8 mouse cellular contexts compared by ENCODE assay signal in the genomic region with DNA sequence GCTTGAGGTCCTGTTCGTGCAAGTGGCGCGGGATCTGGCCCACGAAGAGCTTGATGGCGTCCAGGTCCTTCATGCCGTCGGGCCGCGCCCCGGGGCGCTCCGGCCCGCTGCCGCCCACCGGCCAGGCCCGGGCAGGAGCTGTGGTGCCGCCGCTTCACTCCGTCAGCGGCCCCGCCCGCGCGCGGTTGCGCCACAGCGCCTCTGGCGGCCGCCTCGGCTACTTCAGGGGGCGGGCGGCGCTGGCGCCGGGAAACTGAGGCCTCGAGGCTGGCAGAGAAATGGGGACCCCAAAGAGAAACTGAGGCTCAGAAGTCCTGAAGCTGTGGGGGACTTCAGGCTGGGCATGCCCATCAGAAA. TPM values are rescaled to one million over a fixed set of nuclear protein-coding genes. Genes with fewer than 3 reads are reported as not detected.
DNase-seq lines count a peak whose midpoint lies in the region; ATAC-seq and TF ChIP-seq lines count a peak whose summit lies in the region.

A gene (minus strand): TSS at position 177 of the 357 bp plus-strand sequence.

- H3K27me3 ChIP-seq in heart, embryonic 13.5 days (replicated peaks): peaks cover 52% of the 10 kb centered on the region
- H3K27me3 ChIP-seq in neural tube, embryonic 14.5 days (ENCODE audit: control insufficient read depth, insufficient read depth, low read length): peaks cover 3% of the 10 kb centered on the region; the same call in 1 of the 2 replicates

- H3K9me3 ChIP-seq in heart, embryonic 13.5 days: no peaks in the 10 kb centered on the region
- H3K9me3 ChIP-seq in neural tube, embryonic 14.5 days (ENCODE audit: control insufficient read depth, low read length): no peaks in the 10 kb centered on the region

- no peak within 1 kb of the TSS for H3K27ac ChIP-seq in heart, embryonic 13.5 days (replicated peaks)
- H3K27ac ChIP-seq in neural tube, embryonic 14.5 days (ENCODE audit: low read depth, low read length): peak within 1 kb of the TSS; percentile 81

- H3K4me2 ChIP-seq in heart, embryonic 13.5 days: peak within 1 kb of the TSS; percentile 85
- H3K4me2 ChIP-seq in neural tube, embryonic 14.5 days (ENCODE audit: low read depth, low read length): peak within 1 kb of the TSS; percentile 71

- ATAC-seq in heart, embryonic 13.5 days (ENCODE audit: extremely low read depth, insufficient number of reproducible peaks, low FRiP score, low TSS enrichment): peak; percentile 43; the same call in 1 of the 2 replicates
- peak; percentile 75 for ATAC-seq in neural tube, embryonic 14.5 days (ENCODE audit: low read depth)

- TF ChIP-seq CTCF in lung, adult 2 months (IDR thresholded peaks at IDR 0.05; ENCODE audit: insufficient read depth, low read length): peak; percentile 20; the same call in 1 of the 2 replicates

- H3K9ac ChIP-seq in heart, embryonic 13.5 days: peak within 1 kb of the TSS; percentile 77
- peak within 1 kb of the TSS; percentile 83 for H3K9ac ChIP-seq in neural tube, embryonic 14.5 days (replicated peaks; ENCODE audit: low read depth, low read length)

- peaks cover 18% of the 10 kb centered on the region for H3K36me3 ChIP-seq in heart, embryonic 13.5 days
- peaks cover 11% of the 10 kb centered on the region for H3K36me3 ChIP-seq in neural tube, embryonic 14.5 days (ENCODE audit: control insufficient read depth, insufficient read depth, low read length)

- peaks cover 12% of the 10 kb centered on the region for H3K4me1 ChIP-seq in heart, embryonic 13.5 days
- H3K4me1 ChIP-seq in lung, adult 2 months (ENCODE audit: control insufficient read depth, insufficient read depth, low read length): peaks cover 8% of the 10 kb centered on the region; the same call in 1 of the 2 replicates
- H3K4me1 ChIP-seq in neural tube, embryonic 14.5 days (ENCODE audit: control insufficient read depth, insufficient read depth, low read length): peaks cover 15% of the 10 kb centered on the region

- under 1% methylated on average over 36 of the region's 36 CpGs for WGBS in heart, embryonic 13.5 days
- under 1% methylated on average over 36 of the region's 36 CpGs for WGBS in lung, adult 2 months
- WGBS in neural tube, embryonic 14.5 days: under 1% methylated on average over 35 of the region's 36 CpGs

- TF ChIP-seq POLR2A in lung, adult 2 months (IDR thresholded peaks at IDR 0.05; ENCODE audit: borderline replicate concordance, extremely low read depth, low read depth, low read length): no peak

- peak within 1 kb of the TSS; percentile 55 for H3K4me3 ChIP-seq in heart, embryonic 13.5 days
- peak within 1 kb of the TSS; percentile 66 for H3K4me3 ChIP-seq in lung, adult 2 months (replicated peaks; ENCODE audit: extremely low read depth, low read depth, low read length)
- H3K4me3 ChIP-seq in neural tube, embryonic 14.5 days (ENCODE audit: low read depth, low read length): peak within 1 kb of the TSS; percentile 64

- DNase-seq in CD4-positive helper T cell, adult 2 months (ENCODE audit: low read depth, low spot score): peak; percentile 72
- peak; percentile 70 for DNase-seq in MN1 (ENCODE audit: low spot score)
- peak; percentile 72 to 76 for DNase-seq in cerebellum, postnatal 36 days
- peak; percentile 63 to 73 for DNase-seq in kidney, postnatal 4 days
- peak; percentile 68 for DNase-seq in lung, adult 2 months
- no peak for DNase-seq in gastrocnemius, adult 8-10 months (ENCODE audit: low spot score in 2 of 2)

RNA-seq across cellular contexts. Expression of the gene that starts here (rescaled TPM):
- 0.15 and 0.16 TPM in 2 replicates for polyA plus RNA-seq in heart, embryonic 13.5 days (2015; fragmentation: Nextera tagmentation; extraction: Ambion mirVana)
- 0.92 and 1.1 TPM in 2 replicates for polyA plus RNA-seq in lung, adult 2 months (2012; rRNA removed)
- polyA plus RNA-seq in neural tube, embryonic 14.5 days (2014; fragmentation: Nextera tagmentation; extraction: Ambion mirVana): 50.6 and 64.4 TPM in 2 replicates
- under 1 TPM in 2 of 4 experiments, not detected in 2; 0.05 to 0.31 TPM for total RNA-seq in gastrocnemius, adult 8-10 months (2022)

Comparison
In these comparisons a context has a peak if more than half of its experiments do, and no peak if none do; other contexts are left out.
1. RNA of the gene that starts here (polyA plus RNA-seq): 50.6 to 64.4 TPM in neural tube, embryonic 14.5 days; 0.92 to 1.1 TPM in lung, adult 2 months and 0.15 to 0.16 TPM in heart, embryonic 13.5 days; every median in the first group is over 10 times any median in the second.
2. Peak in ATAC-seq, H3K4me3 ChIP-seq, H3K9ac ChIP-seq and H3K4me2 ChIP-seq in heart, embryonic 13.5 days; RNA of the gene not detected or under 1 TPM.
3. DNase-seq: peak in CD4-positive helper T cell, adult 2 months (single experiment), MN1 (single experiment), cerebellum, postnatal 36 days (2 of 2), kidney, postnatal 4 days (2 of 2) and lung, adult 2 months (single experiment); none in gastrocnemius, adult 8-10 months (0 of 2).
4. Peak in every context shown above with its lines, with median percentiles within 50 percentile points of each other: H3K4me3 ChIP-seq.